30 mouse cellular contexts compared by ENCODE assay signal in genomic region chr5:49967726-49968125, GRCm38 (mm10).
DNase-seq lines count a peak whose midpoint lies in the region; TF ChIP-seq lines count a peak whose summit lies in the region.
"Had no signal": no experiment of that assay in that cellular context is flagged by ENCODE, and none has a peak within 500 bp of the region (broad histone marks: within the 10 kb centered on the region; RNA-seq: fewer than 3 reads in every experiment).

No protein-coding gene starts in this region.

- H3K4me2 ChIP-seq in myocyte (ENCODE audit: low read depth): no peak overlapping the region
- H3K4me2 ChIP-seq: embryonic facial prominence, embryonic 13.5 days; forebrain, embryonic 12.5 days; forebrain, embryonic 15.5 days; heart, embryonic 12.5 days; heart, embryonic 15.5 days; hindbrain, embryonic 13.5 days had no signal

- no peaks in the 10 kb centered on the region for H3K27me3 ChIP-seq in myocyte (ENCODE audit: control insufficient read depth, insufficient read depth, insufficient read length)
- H3K27me3 ChIP-seq: CH12.LX; embryonic facial prominence, embryonic 13.5 days; forebrain, embryonic 12.5 days; forebrain, embryonic 15.5 days; heart, embryonic 12.5 days; heart, embryonic 15.5 days; hindbrain, embryonic 13.5 days; Patski had no signal

- no peak overlapping the region for H3K4me3 ChIP-seq in myocyte
- H3K4me3 ChIP-seq: embryonic facial prominence, embryonic 10.5 days; embryonic facial prominence, embryonic 13.5 days; erythroblast, embryonic 14.5 days; forebrain, embryonic 12.5 days; forebrain, embryonic 15.5 days; heart, adult 2 months; heart, embryonic 12.5 days; heart, embryonic 15.5 days; hindbrain, embryonic 10.5 days; hindbrain, embryonic 13.5 days had no signal

- peaks cover 3% of the 10 kb centered on the region for H3K36me3 ChIP-seq in myocyte (ENCODE audit: control insufficient read depth, insufficient read depth)
- H3K36me3 ChIP-seq: G1E had no signal

- no peak overlapping the region for H3ac ChIP-seq in myocyte (ENCODE audit: control insufficient read depth, insufficient read length)

- DNase-seq in adrenal gland, postnatal 14 days: peak; percentile 15
- no peak for DNase-seq in adrenal gland, adult 18-20 months (ENCODE audit: low spot score in 2 of 2)
- peak; percentile 22 for DNase-seq in ovary, adult 18-20 months (ENCODE audit: low spot score)
- no peak for DNase-seq in ovary, postnatal 10 days (ENCODE audit: low spot score)
- DNase-seq in c-Kit-positive CD71-positive TER-119-positive erythroid progenitor cells, embryonic 14.5 days (ENCODE audit: low spot score): no peak
- DNase-seq: adrenal gland, adult 8-10 months; cerebellum, adult 11-12 months; cerebellum, adult 8-10 months; cerebellum, postnatal 10 days; cerebellum, postnatal 36 days; embryo, embryonic 11 days; gastrocnemius, postnatal 10 days; gastrocnemius, postnatal 36 days; heart, adult 2 months; heart, postnatal 10 days; heart, postnatal 36 days; kidney, adult 2 months had no signal

- TF ChIP-seq POLR2A in myocyte (IDR thresholded peaks at IDR 0.05; ENCODE audit: insufficient read length, low read depth): no peak

- H3K79me2 ChIP-seq in myocyte (ENCODE audit: control insufficient read depth, insufficient read depth): no peaks in the 10 kb centered on the region

TF ChIP-seq in myocyte, 11 proteins besides CTCF, POLR2A, EP300 and RAD21:
- TF ChIP-seq MYOG (IDR thresholded peaks at IDR 0.05; ENCODE audit: control insufficient read depth in 1 of 3, insufficient read depth in 1 of 3, insufficient read length in 2 of 3, low read depth in 2 of 3) (no peak), MYOD1 (IDR thresholded peaks at IDR 0.05; ENCODE audit: control insufficient read depth in 1 of 3, insufficient read length in 2 of 3, low read depth in 2 of 3) (peak in 2 of 3 experiments; percentile 42 to 52), REST (IDR thresholded peaks at IDR 0.05; ENCODE audit: insufficient read depth, insufficient read length) (no peak), TCF12 (IDR thresholded peaks at IDR 0.05; ENCODE audit: insufficient read depth, poor library complexity, severe bottlenecking) (no peak), MAX (IDR thresholded peaks at IDR 0.05; ENCODE audit: low read depth) (no peak), CEBPB (IDR thresholded peaks at IDR 0.05; ENCODE audit: insufficient read depth, poor library complexity, severe bottlenecking) (no peak), POLR2AphosphoS2 (IDR thresholded peaks at IDR 0.05; ENCODE audit: insufficient read length, low read depth) (no peak)

Comparison
In these comparisons a context has a peak if more than half of its experiments do, and no peak if none do; other contexts are left out.
1. DNase-seq: peak in adrenal gland, postnatal 14 days (single experiment) and ovary, adult 18-20 months (single experiment); none in adrenal gland, adult 18-20 months (0 of 2), ovary, postnatal 10 days (single experiment) and c-Kit-positive CD71-positive TER-119-positive erythroid progenitor cells, embryonic 14.5 days (single experiment).